Mouse (Mus musculus) cerebellum, adult 2 months (tissue): Measurements from ENCODE around the gene Chdh.

Source experiments
- CTCF ChIP-seq: fragments of 200-500 bp; IDR thresholded peaks from 2 replicates; pipeline ENCODE4 v1.5.1; 2011; ENCODE audit warnings: low read depth, mild to moderate bottlenecking, control low read depth, low read length, moderate library complexity, borderline replicate concordance; ENCODE audit not compliant: insufficient read depth
- POLR2A ChIP-seq: fragments of 200-500 bp; IDR thresholded peaks from 2 replicates; pipeline ENCODE4 v1.6.1; 2011; ENCODE audit warnings: low read length, control low read depth, borderline replicate concordance; ENCODE audit not compliant: insufficient read depth

DNA sequence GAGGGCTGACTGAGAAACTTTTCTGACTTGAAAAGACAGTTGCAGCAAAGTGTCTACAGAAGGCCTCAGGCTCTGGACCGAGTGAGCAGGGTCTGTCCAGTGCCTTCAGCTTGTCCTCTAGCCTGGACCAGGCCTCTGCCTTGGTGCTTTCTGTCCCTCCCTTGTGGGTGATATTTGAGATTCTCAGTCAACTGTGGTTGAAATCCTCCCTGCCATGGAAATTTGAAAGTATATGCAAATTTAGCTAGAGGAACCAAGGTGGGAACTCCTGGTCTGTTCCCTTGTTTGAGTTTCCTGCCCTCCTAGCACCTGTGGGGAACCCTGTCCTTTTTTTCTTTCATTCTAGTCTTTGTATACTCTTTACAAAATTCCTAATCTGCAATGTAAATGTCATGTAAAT lies 6.2 kb downstream of the Chdh start:
- TF ChIP-seq POLR2A, result no peak
- TF ChIP-seq CTCF, result no peak
